Mouse (Mus musculus) embryo, embryonic 11 days (tissue): Measurements from ENCODE around the gene Gm10409.
"Not testable (repeated sequence)": the region's sequence is repeated elsewhere in the genome, so short reads cannot be mapped to it uniquely, and the experiment has no call there.

Experiments
- DNase-seq: peaks from one replicate; pipeline ENCODE4 v3.0.0-alpha.2; 2015

The Gm10409 gene

GRCm38 (mm10) chr14:3412314-3412713 is at the start of gene Gm10409:
Gene Gm10409, plus strand, starts transcription at chr14:3412614.
- not testable (repeated sequence) for DNase-seq

DNA sequence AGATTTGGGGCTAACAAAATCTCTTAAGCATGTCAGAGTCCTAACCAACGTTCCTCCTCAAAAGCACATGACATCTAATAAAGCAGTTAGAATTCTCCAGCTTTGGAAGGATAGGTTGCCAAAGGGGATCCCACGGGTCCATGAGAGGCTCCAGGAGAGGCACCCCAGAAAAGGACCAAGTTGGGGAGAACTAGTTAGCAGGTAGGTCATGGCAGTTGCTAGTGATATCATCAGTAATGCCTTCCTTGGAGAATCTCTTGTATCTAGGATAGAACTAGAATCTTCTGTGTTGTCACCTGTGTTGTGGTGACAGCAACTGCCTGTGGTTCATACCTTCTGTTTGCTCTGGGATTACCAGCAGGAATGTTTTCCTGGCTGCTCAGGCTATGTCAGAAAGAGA is 17.6 kb upstream of the Gm10409 start, which contains the start of gene Gm10413:
Gene Gm10413, plus strand, starts transcription at position 301 of the 400 bp plus-strand sequence.
- not testable (repeated sequence) for DNase-seq

GRCm38 (mm10) chr14:3427803-3428202 is 15.4 kb downstream of the Gm10409 start, which contains the start of gene Gm3005:
Gene Gm3005, plus strand, starts transcription at chr14:3428103.
- not testable (repeated sequence) for DNase-seq

DNA sequence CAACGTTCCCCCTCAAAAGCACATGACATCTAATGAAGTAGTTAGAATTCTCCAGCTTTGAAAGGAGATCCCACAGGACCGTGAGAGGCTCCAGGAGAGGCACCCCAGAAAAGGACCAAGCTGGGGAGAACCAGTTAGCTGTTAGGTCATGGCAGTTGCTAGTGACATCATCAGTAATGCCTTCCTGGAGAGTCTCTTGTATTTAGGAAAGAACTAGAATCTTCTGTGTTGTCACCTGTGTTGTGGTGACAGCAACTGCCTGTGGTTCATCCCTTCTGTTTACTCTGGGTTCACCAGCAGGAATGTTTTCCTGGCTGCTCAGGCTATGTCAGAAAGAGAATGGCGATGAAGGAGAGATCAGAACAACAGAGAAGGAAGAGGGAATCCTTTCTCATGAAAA is 36.7 kb downstream of the Gm10409 start, which contains the start of gene Gm10408:
Gene Gm10408, plus strand, starts transcription at position 301 of the 400 bp plus-strand sequence.
- DNase-seq, result not testable (repeated sequence)
